Mouse (Mus musculus): ENCODE measurements around the gene Hint2. TPM values are rescaled to one million over a fixed set of nuclear protein-coding genes. Genes with fewer than 3 reads are reported as not detected.

Hint2 gene
- polyA plus RNA-seq, 1 experiment = 112 TPM

DNA sequence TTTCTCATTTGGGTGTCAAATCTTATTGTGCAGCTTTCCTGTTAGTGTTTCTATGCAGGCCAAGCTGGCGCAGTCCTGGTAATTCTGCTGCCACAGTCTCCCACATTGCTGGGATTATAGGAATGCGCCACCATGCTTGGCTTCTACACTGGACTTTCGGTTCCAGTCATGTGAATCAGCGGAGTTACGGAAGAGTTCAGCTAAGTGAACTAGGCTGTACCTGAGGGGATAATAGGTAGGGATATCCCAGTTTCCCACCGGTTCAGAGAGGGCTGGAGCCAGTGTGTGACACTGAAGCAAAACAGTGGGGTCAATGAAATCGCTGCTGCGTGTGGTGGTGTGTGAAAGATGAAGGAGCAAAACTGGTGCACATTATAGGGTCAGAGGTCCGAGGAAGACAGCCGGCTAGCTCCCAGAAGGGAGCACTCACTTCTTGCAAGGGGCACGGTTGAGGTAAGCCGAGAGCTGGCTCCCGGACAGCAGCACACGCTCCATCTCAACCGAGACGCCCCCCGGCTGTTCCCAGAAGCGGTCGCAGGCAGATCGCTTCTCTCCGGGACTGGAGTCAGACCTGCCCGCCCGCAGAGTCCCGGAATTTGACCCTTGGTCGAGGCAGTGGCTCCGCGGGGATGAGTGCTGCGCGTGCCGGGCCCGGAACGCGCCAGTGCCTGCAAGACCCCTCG lies 469 bp downstream of the Hint2 start:
- DNase-seq (ENCODE audit: low spot score) = no peak

DNA sequence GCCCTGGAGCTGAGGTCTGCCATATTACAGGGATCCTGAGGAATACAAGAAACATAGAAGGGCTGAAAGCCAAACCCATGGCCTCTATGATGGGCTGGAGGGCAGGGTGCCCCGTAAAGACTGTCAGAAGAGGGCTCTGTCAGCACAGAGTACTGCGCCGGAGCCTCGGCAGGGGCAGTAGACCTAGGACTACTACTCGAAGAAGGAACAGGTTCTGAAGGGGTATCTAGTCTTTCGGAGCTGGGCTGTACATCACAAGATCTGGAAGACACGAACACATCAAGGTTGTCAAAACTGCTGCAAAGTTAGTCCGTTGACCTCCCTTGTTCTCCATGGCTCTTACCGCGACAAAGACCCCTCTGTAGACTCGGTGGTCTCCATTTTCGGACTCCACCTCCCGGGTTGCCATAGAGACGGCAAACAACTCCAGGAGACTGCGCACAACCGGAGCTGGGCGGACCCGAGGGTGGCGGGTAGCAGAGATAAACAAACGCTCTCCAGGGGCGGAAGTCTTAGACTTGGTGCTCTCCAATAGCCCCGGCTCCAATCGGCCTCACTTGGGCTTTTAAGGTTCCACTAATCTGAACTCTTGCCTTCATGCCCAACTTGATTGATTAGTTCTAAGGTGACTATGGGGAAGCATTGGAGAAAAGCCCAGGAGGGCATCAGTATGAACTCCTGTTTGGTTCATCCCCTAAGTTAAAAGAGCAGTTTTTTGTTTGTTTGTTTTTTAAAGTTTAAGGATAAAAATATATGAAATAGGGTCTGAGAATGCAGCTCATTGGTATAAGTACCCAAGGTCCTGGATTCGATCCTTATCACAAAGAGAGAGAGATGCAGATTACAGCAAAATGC lies 2.9 kb downstream of the Hint2 start, which contains the start of gene Spag8:
TSS of gene Spag8 (minus strand) at position 434 of the 855 bp plus-strand sequence.
- no peak for DNase-seq (ENCODE audit: low spot score)

DNA sequence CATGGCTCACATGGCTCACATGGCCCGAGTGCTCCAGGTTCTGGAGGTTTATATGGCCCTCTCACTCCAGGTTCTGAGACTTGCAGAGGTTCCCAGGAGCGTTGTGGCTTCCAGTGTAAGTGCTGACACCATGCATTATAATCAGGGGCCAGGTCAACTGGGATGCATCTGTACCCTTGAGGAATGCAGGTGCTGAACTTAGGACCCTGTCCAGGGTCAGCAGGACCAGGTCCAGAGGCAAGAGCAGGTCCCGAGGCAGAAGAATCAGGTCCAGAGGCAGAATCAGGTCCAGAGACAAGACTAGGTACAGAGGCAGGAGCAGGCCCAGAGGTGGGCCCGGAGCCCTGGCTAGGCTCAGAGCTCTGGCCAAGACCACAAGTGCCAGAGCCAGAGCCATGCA lies 3.5 kb downstream of the Hint2 start:
- DNase-seq (ENCODE audit: low spot score) = no peak

DNA sequence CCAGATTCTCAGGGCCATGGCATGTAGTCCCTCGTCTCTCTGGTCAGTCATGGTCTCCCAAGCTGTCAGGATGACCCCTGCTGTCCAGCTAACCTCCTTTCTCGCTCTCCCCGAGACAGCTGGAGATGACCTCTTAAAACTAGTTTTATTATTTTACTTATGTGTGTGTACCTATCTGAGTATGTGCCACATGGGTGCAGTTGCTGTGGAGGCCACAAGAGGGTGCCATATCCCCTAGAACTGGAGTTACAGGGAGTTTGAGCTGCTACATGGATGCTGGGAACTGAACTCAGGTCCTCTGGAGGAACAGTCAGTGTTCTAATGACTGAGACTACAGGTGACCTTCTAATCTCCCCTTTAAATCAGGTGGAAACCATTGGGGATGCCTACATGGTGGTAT lies 6.5 kb downstream of the Hint2 start:
- no peak for DNase-seq (ENCODE audit: low spot score)

DNA sequence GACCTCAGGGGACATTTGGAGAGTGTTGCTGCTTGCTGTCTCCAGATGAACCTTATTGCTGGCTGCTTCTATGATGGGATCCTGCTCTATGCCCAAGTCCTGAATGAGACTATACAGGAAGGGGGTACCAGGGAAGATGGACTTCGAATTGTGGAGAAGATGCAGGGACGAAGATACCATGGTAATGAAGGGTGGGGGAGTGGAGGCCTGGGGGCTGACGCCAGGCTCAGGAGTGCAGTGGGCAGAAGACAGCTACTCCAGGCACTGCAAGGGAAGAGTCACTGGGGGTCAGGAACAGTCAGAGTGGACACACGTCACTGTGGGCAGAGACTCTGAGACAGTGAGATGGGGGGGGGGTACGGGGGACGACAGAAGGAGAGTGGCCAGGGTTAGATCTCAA lies 15.8 kb downstream of the Hint2 start:
- no peak for DNase-seq (ENCODE audit: low spot score)

DNA sequence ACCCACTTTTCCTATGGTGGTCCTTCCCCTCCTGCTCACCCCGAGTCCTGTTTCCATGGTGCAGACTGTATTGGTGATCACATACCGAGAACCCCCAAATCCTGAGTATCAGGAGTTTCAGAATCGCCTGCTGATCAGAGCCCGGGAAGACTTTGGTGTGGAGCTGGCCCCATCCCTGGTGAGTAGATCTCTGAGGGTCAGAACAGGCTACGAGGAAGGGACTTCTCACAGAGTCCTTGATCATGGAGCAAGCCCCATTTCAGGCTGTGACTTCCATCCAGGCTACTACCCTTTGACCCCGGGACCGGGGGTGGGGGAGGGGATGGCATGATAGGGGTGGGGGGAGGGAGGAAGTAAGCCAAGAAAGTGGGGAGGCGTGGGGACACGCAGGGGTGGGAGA lies 16.2 kb downstream of the Hint2 start:
- peak; percentile 13 for DNase-seq (ENCODE audit: low spot score)

DNA sequence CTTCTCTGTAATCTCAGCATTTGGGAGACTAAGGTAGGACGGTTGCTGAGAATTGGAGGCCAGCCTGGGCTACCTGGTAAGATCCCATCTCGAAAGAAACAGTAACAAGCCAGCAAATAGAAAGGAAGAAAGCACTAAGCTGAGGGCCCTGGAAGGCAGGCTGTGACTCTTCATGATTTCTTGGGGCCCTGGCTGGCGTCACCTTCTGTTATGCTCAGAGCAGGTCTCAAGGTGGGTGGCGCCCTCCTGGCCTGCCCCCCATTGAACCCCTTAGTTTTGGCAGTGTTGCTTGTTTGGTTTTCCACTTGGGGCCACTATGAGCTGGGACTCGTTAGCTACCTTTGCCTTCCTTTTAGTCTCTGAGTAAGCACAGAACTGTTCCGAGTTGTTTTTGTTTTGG lies 19.5 kb downstream of the Hint2 start:
- DNase-seq (ENCODE audit: low spot score) = peak; percentile 15

DNA sequence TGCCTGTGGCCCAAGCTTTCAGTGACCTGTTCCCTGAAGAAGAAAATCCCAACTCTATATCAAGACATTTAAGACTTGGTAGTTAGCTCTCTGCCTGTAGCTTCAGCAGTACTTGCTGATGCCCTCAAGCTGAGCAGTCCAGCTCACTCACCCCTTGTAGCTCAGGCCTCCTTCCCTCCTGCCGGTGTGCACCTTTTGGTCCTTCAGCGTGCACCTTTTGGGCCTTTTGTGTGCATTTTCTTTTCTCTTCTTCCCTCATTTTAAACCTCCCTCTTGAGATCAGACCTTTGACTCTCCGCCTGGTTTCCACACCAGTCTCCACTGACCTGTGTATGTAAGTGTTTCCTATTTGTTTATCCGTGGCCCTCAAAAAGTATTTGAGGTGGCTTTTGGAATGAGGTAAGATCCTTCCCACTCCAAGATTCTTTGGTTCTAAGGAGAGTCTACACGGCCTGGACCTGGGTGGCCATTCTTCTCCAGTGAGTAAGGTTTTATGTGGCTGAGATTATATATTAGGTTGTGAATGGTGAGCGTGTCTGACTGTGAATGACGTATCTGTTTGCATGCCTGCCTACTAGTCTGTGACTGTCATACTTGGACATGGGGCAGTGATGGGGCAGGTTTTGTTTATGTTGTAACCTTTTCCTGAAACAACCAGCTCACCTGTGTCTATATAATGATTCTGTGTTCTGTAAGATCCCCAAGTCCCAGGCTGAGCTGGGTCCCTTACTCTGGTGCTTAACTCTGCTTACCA lies 21.5 kb downstream of the Hint2 start:
- DNase-seq (ENCODE audit: low spot score) = peak; percentile 9

DNA sequence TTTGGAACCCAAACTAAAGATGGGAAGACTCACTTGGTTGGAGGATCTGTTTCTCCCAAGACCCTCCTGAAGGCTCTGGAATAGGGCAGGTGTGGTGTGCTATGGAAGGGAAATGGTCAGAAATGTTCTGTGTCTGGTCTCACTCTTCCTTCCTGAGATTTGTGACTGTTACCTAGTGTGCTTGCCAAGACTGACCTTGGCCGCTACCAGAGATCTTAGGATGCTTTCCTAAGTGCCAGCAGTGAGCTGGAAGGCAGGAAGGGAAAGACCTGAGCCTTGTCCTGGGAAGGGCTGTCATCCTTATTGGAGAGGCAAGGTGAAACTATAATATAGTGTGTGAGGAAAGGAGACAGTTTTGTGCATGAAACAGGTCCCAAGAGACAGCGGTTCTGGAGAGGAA lies 22.5 kb downstream of the Hint2 start:
- peak; percentile 5 for DNase-seq (ENCODE audit: low spot score)

DNA sequence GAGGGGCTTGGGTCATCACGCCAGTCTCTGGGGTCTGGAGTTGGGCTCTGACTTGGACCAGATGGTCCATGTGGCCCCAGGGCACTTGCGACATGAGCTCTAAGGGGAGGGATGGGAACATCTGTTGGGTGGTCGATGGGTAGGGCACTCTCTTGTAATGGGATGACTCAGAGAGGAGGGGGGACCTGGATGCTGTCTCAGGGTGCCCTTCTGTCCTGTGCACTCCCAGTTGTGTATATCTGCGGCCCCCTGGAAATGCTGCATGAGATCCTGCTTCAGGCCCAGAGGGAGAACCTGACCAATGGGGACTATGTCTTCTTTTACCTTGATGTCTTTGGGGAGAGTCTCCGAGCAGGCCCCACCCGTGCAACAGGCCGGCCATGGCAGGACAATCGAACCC lies 23.0 kb downstream of the Hint2 start:
- DNase-seq (ENCODE audit: low spot score) = no peak

DNA sequence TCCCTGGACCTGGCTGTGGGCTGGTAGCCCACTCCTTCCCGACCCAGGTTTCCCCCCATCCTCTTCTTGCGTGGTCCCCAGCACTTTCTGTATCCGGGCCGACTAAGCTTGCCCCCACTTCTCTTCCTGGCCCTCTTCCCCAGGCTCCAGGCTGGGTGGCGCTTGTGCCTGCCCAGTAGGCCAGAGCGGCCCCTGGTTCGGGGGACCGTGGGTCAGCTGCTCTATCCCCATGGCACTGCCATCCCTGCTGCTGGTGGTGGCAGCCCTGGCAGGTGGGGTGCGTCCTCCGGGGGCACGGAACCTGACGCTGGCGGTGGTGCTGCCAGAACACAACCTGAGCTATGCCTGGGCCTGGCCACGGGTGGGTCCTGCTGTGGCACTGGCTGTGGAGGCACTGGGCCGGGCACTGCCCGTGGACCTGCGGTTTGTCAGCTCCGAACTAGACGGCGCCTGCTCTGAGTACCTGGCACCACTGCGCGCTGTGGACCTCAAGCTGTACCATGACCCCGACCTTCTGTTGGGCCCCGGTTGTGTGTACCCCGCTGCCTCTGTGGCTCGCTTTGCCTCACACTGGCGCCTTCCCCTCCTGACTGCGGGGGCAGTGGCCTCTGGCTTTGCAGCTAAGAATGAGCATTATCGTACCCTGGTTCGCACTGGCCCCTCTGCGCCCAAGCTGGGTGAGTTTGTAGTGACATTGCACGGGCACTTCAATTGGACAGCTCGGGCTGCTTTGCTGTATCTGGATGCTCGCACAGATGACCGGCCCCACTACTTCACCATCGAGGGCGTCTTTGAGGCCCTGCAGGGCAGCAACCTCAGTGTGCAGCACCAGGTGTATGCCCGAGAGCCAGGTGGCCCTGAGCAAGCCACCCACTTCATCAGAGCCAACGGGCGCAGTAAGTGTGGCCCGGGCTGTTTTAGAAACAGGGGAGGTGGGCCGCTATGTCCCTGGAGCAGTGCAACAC lies 24.0 kb downstream of the Hint2 start:
- peak; percentile 30 for DNase-seq (ENCODE audit: low spot score)

DNA sequence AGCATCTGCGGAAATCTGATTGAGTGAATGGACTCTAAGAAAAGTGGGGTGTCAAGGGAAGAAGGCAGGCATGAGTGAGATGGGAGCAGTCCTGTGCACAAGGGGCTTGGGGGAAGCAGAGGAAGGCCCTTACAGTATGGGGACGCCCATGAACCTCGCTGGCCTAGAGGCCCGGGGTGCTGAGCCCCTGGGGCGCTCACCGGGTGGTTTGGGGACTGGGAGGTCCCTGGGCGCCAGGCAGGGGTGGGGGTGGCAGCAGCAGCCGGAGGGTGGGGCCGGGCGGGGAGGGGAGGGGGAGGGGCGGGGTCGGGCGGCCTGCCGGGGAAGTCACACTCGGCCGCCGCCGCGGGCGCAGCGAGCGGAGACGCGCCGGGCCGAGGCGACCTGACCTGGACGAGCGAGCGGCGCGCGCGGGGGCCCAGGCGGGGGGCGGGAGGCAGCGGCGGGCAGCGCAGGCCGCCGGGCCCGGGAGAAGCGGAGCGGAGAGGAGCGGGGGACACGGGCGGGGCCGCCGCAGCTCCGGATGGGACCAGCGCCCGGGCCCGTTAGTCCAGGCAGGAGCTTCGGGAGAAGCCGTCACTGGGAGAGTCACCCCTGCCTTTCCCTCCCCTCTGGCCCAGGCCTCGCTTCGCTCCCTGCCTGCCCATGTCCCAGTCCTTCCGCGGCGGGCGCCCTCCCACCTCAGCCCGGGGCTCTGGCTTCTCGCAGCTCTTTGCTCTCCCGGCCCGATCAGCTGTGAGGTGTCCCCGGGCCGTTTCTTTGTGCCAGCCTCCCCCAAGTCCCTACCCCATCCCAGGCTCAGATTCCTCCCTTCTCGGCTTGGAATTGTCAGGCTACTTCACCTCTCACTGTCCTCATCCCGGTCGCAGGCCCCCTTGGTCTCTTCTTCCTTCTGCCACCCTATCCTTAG lies 25.0 kb downstream of the Hint2 start, which contains the start of gene Npr2:
TSS of gene Npr2 (plus strand) at position 890 of the 910 bp plus-strand sequence.
- peak; percentile 41 for DNase-seq (ENCODE audit: low spot score)

DNA sequence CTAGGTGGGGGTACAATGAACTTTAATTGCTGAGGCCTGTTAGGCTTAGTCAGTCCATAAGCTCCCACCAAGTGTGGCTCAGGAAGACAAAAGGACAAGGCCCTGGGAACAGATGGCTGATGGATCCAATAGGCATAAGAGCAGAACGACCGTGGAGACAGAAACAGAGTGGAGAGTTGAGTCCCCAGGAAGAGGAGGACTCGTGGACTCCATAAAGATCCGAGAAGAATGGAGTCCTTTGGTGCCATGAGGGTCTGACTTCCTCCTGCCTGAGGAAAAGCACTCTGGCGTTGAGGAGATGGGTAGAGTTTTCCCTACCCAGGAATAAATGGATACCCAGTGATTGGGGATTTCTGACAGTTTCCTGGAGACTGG lies 25.6 kb downstream of the Hint2 start:
- DNase-seq (ENCODE audit: low spot score) = no peak

DNA sequence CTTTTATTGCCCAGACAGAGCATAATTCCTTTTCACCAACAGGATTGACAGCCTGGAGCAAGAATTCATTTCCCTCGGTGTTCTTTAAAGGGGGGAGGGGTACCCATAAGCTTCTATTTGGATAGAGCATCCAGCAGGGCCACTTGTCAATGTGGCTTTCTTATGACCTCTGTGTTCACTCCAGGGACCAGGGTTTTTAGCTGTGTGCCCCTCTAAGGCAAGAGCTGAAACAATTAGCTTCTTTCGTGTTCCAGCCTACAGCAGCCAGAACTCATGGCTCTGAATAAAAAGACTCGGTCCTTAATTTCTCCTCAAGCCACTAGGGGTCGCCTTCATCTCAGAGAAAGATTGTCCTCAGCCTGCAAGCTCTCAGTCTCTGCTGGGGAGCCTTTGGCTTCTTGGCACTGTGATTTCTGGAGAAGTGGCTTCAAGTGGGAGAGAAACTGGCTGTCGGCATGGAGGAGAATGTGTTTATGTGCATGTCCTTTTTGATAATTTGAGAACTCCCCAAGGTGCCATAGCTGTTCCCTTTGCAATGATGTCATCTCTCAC lies 26.2 kb downstream of the Hint2 start:
- DNase-seq (ENCODE audit: low spot score) = peak; percentile 26

DNA sequence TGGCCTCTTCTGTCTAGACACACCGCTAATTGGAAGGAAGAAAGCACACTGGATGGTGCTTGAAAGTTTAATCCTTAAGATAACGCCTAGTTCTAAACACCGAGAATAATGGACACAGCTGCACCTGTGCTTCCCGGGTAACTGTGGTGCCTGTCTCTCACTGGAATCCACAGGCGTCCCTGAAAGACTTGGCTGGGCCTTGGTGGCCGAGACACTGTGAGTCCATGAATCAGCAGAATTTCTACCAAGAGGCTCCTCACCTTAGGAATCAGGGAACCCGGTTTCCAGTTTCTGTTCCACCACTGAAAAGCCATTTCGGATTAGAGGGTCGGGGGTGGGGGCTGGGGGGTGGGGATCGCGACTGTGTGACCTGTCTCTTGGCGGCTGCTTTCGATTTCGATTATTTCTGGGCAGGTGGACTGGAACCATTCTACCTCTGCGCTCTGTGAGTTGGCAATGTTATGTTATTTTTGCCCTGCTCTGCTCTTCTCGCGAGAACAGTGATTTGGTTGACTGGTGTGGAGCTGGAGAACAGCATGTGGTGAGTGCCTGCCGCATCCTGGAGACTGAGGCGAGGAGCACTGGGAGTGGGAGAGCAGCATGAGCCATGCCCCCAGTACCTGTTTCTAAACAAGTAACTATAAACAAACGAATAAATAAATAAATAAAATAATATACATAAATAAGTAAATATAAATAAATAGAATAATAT lies 27.0 kb downstream of the Hint2 start:
- DNase-seq (ENCODE audit: low spot score) = peak; percentile 11

DNA sequence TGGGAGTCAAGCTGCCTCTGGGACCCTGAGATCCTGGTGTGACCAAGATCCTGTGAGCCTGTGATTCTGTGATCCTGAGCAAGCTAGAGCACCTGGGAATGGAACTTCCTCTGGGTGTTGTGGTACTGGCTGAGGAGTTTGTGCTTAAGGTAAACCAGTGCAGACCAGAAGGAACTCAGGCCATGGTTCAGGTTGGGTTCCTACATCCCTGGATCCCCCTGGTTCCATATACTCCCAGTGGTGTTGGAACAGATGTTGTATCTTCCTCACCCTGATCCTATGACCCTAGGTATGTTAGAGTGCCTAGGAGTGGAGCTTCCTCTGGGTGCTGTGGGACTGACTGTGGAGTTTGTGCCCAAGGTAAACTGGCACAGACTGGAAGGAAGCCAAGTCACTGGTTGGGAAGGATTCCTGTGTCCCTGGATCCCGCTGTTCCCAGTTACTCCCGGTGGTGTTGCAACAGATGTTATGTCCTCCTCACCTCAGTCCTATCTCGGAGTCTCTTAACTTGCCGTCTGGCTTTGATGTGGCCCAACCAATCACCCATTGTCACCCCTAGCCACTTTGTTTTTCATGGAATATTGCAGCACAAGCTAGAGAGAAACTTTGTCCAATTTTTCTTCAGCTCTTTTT lies 36.0 kb downstream of the Hint2 start:
- DNase-seq (ENCODE audit: low spot score) = peak; percentile 3

DNA sequence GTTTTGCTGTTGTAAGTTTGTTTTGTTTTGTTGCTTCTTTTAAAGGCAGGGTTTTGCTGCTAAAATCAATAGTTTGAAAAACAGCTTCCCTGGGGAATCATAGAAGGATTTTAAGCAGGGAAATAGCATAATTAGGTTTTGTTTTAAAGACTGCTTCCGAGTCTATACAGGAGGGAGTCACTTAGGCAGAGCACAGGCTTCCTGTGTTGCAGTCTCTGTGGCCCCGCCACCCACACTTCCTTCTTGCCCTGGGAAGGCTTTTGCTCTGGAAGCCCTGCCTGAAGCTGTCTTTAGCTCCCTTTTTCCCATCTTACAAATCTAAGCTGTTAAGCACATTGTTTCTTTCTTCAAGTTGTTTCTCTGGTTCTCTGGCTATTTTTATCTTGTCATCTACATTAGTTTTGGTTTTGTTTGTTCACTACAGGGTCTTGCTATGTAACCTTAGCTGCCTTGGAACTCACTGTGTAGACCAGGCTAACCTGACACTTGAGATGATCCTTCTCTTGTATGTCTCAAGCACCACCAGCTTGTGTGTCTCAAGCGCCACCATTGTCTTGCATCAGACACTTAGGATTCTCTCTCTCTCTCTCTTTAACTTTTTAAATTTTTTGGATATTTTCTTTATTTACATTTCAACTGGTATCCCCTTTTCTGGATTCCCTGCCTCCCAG lies 43.1 kb downstream of the Hint2 start:
- no peak for DNase-seq (ENCODE audit: low spot score)

DNA sequence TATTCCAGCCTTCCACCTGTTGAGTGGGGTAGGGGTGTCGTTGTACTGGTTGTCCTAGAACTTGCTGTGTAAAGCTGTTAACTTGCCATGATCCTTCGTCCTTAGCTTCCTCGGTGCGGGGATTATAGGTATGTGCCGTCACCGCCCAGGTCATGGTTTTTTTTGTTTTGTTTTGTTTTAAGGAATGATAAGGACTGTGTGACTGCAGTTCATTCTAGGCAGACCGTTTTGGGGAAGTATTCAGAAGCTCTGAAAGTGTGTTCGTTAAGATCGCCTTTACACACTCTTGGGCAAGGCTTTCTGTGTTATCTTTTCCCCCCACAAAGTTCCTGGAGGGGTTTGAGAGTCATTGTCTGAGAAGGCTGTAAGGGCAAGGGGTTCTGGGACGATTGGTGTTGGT lies 43.7 kb downstream of the Hint2 start:
- no peak for DNase-seq (ENCODE audit: low spot score)

Measured in urinary bladder, adult 2 months (tissue).